Mouse (Mus musculus) layer of hippocampus, postnatal 25 days (tissue): ENCODE results near the gene Lman2. TPM values are rescaled to one million over a fixed set of nuclear protein-coding genes. Genes with fewer than 3 reads are reported as not detected.

Experiments
- DNase-seq, 2 experiments: peaks; one replicate each; pipeline ENCODE4 v3.0.0; 2022; ENCODE audit warnings: mixed read lengths in 2 of 2, low spot score in 1 of 2; ENCODE audit errors: extremely low spot score in 1 of 2
- total RNA-seq, 2 experiments: library from RNA; stranded (reverse); gene quantifications; 2 replicates each; pipeline ENCODE4 v1.2.3; 2021

Gene Lman2
- total RNA-seq, 2 experiments from 2014 or later, result 58.4 to 61.0 TPM

DNA sequence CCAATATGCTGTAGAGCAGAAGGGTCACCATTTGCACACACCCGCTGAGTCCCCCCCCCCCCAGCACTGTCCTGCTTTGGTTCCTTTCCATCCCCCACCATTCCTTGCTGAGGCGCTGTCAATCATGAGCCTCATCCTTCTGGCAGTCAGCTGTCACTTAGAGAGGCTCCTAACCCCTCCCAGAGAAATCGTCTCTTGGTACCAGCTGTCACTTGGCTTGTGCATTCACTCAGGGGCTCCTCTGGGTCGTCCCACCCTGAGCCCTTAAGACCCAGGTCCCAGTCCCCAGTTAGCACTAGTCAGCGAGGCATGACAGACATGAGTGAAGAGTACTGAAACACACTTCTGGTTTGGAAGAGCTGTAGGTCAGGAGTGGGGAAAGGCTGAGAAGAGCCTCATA is 9.2 kb upstream of the Lman2 start:
- no peak for DNase-seq

DNA sequence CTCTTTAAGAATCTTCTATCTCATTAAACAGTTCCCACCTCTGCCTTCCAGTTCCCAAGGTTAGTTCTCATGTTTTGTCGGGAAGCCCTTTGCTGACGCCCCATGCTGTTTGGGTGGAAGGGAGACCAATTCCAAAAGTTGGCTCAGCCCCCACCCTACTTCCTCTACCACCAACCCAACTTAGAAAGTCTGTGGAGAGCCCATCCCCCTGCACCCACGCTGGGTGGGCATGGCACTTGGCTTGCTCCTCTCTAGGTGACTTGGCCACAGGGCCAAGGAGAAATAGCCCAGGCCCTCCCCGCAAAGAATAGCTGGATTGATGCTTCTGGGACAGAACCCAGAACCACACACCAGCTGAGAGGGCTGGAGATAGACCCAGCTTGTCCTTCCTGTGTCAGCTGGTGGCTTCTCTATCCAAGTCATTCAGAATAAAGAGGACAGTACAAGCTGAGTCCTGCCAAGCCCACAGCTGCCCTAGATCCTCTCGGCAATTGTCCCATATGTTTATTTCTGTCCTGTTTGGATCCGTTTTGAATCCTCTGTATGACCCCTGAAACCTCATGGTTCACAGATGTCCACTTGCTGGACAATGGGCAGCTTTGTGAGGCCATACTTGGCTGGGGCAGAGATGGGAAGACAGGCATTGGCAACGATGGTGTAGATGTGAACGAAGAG is 8.6 kb upstream of the Lman2 start:
- no peak for DNase-seq

- no peak for DNase-seq
Observed at GRCm38 (mm10) chr13:55370234-55370633, 7.7 kb upstream of the Lman2 start.

GRCm38 (mm10) chr13:55369531-55370114 is 7.0 kb upstream of the Lman2 start, which contains the start of gene Rgs14:
Rgs14 (plus strand) TSS chr13:55369732.
- DNase-seq, result peak in 1 of 2 experiments; percentile 34

DNA sequence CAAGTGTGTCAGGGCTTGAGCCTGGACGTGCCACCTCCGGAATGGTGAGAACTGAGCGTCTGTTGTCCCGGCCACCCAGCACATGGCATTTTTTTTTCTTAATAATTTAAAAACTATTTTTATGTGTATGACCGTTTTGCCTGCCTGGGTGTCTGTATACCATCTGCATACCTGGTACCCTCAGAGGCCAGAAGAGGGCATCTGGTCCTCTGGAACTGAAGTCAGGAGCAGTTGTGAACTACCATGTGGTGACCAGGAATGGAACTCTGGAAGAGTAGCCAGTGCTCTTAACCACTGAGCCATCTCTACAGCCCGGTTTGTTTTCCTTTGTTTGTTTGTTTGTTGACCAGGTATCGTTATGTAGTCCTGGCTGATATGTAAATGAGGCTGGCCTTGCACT is 5.8 kb upstream of the Lman2 start:
- no peak for DNase-seq

- no peak for DNase-seq
Observed at GRCm38 (mm10) chr13:55361974-55362452, 570 bp downstream of the Lman2 start.

- no peak for DNase-seq
Observed at GRCm38 (mm10) chr13:55361145-55361544, 1.4 kb downstream of the Lman2 start.

GRCm38 (mm10) chr13:55346745-55347144 is 15.8 kb downstream of the Lman2 start:
- no peak for DNase-seq

DNA sequence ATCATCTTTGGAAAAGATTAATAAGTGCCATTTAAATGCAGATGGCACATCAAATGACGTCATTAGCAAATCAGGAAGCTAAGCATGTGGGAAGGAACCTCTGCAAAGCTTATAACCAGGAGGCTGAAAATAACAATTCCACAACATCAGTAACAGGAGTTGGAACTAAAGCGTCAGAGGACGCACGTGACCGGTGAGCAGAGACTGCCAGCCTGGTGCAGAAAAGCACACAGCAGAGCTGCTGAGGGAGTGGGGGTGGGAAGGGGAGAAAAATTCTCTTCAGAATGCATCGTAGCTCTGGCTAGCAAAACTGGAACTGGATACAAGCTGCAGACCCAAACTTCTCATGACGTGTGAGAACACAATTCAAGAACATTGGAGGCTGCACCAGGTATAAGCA is 18.3 kb downstream of the Lman2 start:
- no peak for DNase-seq

DNA sequence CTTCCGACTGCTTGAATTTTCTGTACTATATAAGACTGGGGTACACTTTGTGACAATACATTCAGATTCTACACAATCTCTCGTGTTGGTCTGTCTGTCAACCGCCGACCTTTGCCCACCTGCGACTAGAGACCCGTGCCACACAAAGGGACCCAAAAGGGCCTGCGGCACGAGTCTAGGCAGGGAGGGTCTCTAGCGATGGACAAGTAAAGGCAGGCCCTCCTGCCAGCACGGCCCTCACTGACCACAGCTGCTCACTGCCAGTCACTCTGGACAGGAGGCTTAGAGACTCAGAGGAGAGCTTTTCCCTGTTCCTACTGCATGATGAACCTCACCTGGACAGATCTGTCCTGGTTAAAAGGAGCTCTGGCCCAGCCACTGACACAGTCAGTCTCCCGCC is 20.1 kb downstream of the Lman2 start:
- DNase-seq, result no peak

GRCm38 (mm10) chr13:55339259-55339658 is 23.3 kb downstream of the Lman2 start:
- DNase-seq, result no peak

- DNase-seq, result no peak
Observed at GRCm38 (mm10) chr13:55338131-55339054, 24.2 kb downstream of the Lman2 start.

- DNase-seq, result no peak
Observed at GRCm38 (mm10) chr13:55337341-55337975, 25.1 kb downstream of the Lman2 start.

DNA sequence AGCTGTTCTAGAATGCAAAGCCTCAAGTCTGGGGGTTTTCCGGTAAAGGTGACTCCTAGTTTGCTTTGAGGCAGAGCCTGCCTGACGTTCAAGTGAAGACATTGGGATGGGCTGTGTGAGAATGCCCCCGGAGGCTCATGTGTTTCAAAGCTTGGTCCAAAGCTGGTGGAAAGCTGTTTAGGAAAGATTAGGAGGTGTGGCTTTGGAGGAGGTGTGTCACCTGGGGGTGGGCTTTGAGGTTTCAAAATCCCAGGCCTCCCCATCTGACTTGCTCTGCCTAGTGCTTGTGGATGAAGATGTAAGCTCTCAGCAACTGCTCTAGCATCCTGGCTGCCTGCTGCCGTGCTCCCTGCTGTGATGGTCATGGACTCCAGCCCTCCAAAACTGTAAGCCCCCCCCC is 26.9 kb downstream of the Lman2 start:
- no peak for DNase-seq

- DNase-seq, result no peak
Observed at GRCm38 (mm10) chr13:55332331-55332730, 30.3 kb downstream of the Lman2 start.

DNA sequence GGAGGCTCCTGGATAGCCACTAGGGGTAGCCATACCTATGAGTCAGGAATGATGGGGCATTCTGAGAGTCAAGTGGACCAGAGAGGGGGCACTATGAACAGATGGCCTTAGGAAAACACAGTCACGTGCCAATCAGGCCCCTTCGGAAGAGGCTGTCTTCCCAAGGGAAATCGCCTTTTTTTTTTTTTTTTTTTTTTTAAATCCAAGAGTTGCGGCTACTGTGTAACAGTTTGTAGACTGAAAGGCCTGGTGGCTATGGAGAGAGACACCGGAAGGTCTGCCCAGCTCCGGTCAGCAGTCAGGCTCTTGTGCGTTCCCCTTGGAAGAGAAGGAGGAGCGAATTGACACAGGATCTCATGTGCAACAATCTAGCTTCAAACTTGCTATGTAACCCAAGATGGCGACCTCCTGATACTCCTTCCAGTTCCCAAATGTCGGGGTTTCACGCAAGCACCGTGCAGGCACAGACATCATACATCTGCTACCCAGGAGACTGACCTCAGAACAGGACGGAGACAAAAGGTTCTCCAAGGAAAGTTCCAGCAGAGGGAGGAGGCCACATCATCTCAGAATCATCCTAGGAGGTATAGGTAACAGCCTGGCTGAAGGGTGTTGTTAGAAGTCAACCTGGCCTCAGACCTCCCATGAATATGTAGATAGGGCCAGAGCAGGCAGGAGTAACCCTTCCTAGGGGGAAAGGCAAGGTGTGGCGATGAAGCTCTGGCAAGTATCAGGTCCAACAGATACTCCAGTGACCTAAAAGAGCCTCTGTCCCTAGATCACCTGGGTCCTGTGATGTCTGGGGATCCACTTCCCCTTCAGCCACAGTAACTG is 31.8 kb downstream of the Lman2 start:
- DNase-seq, result no peak

DNA sequence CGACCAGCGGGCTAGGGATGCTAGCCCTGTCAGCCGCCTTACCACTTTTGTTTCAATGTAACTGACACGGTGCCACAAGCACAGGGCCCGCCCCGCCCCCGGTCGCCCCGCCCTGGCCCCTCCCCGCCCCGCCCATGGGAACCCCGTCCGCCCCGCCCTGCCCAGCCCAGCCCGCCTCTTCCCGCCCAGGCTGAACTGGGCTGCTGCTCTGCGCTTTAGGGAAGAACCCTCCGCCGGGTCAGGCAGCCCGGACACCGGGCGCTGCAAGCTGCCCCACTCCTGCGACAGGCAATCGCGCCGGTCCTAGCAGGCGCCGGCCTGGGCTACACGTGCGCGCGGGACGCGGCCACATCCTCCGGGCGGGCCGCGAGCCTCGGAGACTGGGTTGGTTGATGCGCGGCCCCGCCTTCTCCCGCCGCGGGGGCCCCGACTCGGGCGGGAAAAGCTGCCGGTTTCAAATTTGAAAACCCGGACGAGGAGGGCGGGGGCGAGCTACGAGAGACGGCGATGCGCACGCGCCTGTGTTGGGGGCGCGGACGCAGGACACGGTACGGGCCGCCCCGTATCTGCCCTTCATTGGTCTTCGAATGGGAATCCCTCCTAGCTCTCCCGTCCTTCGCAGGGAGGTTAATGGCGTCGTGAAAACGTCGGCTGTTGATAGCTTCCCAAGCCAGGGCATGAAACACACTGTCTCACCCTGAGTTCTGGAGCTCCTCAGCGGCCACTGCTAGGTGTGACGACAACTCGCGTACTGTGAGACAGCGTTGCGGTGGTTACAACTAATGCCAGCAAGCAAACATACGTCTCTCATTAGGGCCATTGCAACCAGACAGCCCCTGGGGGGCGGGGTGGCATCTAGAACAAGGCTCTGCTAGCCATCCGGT is 32.7 kb downstream of the Lman2 start, which contains the start of gene Mxd3:
TSS of gene Mxd3 (minus strand) at position 141 of the 884 bp plus-strand sequence.
- peak; percentile 71 to 80 for DNase-seq

DNA sequence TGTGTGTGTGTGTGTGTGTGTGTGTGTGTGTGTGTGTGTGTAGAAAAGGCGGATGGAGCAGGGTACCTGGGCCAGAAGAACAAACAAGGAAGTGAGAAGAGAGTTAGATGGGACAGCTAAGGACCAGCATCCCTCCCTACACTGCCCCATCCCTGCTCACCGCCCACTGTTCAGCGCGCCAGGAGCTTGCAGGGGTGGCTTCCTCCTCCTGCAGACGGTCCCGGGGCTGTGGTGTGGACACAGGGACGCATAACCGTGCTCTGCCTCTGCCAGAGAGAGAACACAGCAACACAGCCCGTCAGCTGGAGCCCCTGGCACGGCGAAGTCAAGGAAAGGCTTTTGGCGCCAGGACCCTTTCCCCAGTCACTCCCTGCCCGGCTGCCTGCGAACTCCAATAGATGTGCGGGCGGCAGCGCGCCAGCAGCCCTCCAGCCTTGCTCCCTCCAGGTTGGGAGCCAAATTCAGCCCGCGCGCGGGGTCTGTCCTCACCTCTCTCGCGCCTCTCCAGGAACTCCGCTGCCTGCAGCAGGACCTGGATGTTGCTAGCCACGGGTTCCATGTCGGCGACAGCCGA is 33.4 kb downstream of the Lman2 start:
- DNase-seq, result no peak
